Mouse (Mus musculus): Measurements from ENCODE around the gene Tubb5. TPM values are rescaled to one million over a fixed set of nuclear protein-coding genes. Genes with fewer than 3 reads are reported as not detected.
"Not testable (repeated sequence)": the region's sequence is repeated elsewhere in the genome, so short reads cannot be mapped to it uniquely, and the experiment has no call there.

The Tubb5 gene
- polyA plus RNA-seq, 1 experiment, result 320 TPM

DNA sequence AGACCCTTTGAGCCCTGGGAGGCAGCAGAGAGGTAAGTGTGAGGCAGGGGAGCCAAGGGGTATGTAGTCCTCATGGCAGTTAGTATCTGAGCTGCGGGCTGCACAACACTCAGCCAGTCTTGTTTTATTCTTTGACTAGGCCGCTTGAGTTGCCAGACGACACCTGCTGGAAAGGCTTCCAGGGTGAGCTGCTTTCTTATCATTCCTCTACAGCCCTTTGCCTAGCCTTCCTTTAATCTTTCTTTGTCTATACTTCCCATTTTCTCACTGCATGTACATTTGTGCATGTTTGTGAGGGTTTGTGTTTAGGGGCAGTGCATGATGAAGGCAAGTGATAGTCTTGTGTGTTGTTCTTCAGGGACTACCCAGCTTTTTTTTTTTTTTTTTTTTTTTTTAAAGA is 12.9 kb upstream of the Tubb5 start:
- H3K4me1 ChIP-seq (ENCODE audit: control insufficient read depth, insufficient read depth, low read length), result no peaks in the 10 kb centered on the region
- no peak overlapping the region for H3K4me3 ChIP-seq (replicated peaks; ENCODE audit: insufficient read depth, low read depth, low read length)
- H3K27ac ChIP-seq (ENCODE audit: insufficient read depth, low read length), result no peak overlapping the region
- 90% methylated on average over 3 of the region's 3 CpGs for WGBS
- DNase-seq, result no peak
- TF ChIP-seq CTCF (IDR thresholded peaks at IDR 0.05; ENCODE audit: borderline replicate concordance, insufficient read depth, low read depth, low read length) (no peak), POLR2A (IDR thresholded peaks at IDR 0.05; ENCODE audit: borderline replicate concordance, insufficient read depth, low read length) (no peak)
- no peaks in the 10 kb centered on the region for H3K27me3 ChIP-seq (ENCODE audit: control insufficient read depth, insufficient read depth, low read length)

DNA sequence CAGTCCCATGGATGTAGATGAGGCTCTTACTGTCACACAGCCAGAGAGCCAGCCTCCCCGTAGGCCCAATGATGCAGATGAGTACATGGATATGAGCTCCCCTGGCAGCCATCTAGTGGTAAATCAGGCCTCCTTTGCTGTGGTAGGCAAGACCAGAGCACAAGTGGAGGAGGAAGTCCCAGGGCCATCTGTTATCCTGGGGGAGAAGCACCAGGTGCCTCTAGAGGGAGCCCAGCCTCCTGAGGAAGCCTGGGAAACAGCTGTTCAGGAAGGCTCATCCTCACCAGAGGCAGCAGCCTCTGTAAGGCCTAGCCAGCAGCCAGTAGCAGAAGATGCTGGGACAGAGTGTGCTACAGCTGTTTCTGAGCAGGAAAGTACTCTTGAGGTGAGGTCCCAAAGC is 10.0 kb upstream of the Tubb5 start:
- H3K27me3 ChIP-seq (ENCODE audit: control insufficient read depth, insufficient read depth, low read length), result no peaks in the 10 kb centered on the region
- TF ChIP-seq POLR2A (IDR thresholded peaks at IDR 0.05; ENCODE audit: borderline replicate concordance, insufficient read depth, low read length) (no peak), CTCF (IDR thresholded peaks at IDR 0.05; ENCODE audit: borderline replicate concordance, insufficient read depth, low read depth, low read length) (no peak)
- WGBS, result 16% methylated on average over 1 of the region's 1 CpGs
- DNase-seq, result no peak
- H3K4me3 ChIP-seq (replicated peaks; ENCODE audit: insufficient read depth, low read depth, low read length), result no peak overlapping the region
- no peak overlapping the region for H3K27ac ChIP-seq (ENCODE audit: insufficient read depth, low read length)
- no peaks in the 10 kb centered on the region for H3K4me1 ChIP-seq (ENCODE audit: control insufficient read depth, insufficient read depth, low read length)

DNA sequence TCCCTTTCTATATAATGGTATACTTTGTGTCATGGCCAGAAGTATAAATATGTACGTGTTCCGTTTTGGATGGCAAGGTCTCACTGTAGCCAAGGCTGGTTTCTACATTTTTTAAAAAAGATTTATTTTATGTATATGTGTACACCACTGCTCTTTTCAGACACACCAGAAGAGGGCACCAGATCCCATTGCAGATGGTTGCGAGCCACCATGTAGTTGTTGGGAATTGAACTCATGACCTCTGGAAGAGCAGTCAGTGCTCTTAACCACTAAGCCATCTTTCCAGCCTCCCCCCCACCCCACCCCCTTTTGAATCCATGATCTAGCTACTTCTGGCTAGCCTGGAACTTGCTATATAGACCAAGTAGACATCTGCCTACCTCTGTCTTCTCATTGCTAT is 5.4 kb upstream of the Tubb5 start:
- TF ChIP-seq CTCF (IDR thresholded peaks at IDR 0.05; ENCODE audit: borderline replicate concordance, insufficient read depth, low read depth, low read length), result no peak
- TF ChIP-seq POLR2A (IDR thresholded peaks at IDR 0.05; ENCODE audit: borderline replicate concordance, insufficient read depth, low read length), result no peak
- Histone ChIP-seq H3K27ac (ENCODE audit: insufficient read depth, low read length) (no peak overlapping the region), H3K4me1 (ENCODE audit: control insufficient read depth, insufficient read depth, low read length) (no peaks in the 10 kb centered on the region), H3K4me3 (replicated peaks; ENCODE audit: insufficient read depth, low read depth, low read length) (no peak overlapping the region), H3K27me3 (ENCODE audit: control insufficient read depth, insufficient read depth, low read length) (no peaks in the 10 kb centered on the region)
- 97% methylated on average over 3 of the region's 3 CpGs for WGBS
- no peak for DNase-seq

DNA sequence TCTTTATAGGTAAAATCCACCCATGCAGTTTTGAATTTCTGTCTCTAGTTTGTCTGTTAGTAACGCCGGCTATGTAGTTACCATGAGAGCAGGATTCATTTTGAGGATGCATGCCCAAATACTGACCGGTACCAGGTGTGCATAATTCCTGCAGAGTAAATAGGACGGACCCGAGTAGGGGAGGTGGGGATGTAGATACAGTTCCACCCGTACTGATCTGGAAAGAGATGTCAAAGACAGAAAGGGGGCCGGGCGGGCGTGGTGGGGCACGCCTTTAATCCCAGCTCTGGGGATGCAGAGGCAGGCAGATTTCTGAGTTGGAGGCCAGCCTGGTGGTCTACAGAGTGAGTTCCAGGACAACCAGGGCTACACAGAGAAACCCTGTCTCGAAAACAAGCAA is 3.9 kb upstream of the Tubb5 start:
- H3K27ac ChIP-seq (ENCODE audit: insufficient read depth, low read length), result no peak overlapping the region
- H3K4me3 ChIP-seq (replicated peaks; ENCODE audit: insufficient read depth, low read depth, low read length), result peak overlapping the region; percentile 85
- TF ChIP-seq CTCF (IDR thresholded peaks at IDR 0.05; ENCODE audit: borderline replicate concordance, insufficient read depth, low read depth, low read length) (no peak), POLR2A (IDR thresholded peaks at IDR 0.05; ENCODE audit: borderline replicate concordance, insufficient read depth, low read length) (no peak)
- DNase-seq, result no peak
- no peaks in the 10 kb centered on the region for H3K4me1 ChIP-seq (ENCODE audit: control insufficient read depth, insufficient read depth, low read length)
- no peaks in the 10 kb centered on the region for H3K27me3 ChIP-seq (ENCODE audit: control insufficient read depth, insufficient read depth, low read length)
- 12% methylated on average over 11 of the region's 11 CpGs for WGBS

DNA sequence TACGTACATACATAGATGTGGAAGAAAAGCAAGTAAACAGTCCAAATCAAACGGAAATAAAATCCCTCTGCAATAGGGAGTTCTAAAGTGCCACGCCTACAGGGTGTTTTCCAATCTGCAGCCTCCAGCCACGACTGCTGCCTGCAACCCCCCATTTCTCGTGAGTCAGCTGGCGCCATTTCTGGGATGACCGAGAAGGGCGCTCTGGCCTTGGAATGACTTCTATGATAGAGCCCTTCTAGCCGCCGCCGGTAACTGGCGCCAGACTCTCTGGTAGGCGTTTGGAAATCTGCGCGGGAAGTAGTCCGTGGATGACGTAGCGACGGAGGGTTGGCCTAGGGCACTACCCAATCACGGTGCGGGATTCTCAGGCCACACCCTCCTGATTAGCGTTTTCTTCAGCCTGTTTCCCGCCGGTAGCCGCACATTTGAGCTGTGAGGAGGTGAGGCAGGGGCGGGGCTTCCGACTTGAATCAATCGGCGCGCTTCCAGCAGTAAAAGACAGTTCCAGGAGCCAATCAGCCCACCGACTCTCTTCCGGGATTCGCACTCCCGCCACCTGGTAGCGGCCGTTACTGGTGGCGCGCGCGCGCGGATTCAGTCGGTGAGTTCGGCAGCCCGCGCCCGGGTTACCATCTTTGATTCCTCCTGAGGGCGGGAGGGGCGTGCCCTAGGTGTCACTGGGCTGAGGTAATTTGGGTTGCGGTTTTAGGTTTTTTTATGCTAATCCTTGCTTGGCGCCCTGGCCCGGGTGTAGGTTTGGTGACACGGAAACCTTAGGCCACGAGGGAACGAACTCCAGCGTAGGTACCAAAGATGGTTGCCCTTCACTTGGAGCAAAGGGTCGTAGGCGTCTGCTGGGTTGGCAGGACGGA is 3.2 kb upstream of the Tubb5 start, which contains the start of gene Mdc1:
Gene Mdc1 (plus strand): TSS at position 440 of the 875 bp plus-strand sequence.
- under 1% methylated on average over 59 of the region's 59 CpGs for WGBS
- Histone ChIP-seq H3K4me3 (replicated peaks; ENCODE audit: insufficient read depth, low read depth, low read length) (peak within 1 kb of the TSS; percentile 85), H3K27ac (ENCODE audit: insufficient read depth, low read length) (peak within 1 kb of the TSS; percentile 60), H3K4me1 (ENCODE audit: control insufficient read depth, insufficient read depth, low read length) (peaks cover 3% of the 10 kb centered on the region; the same call in 1 of the 2 replicates), H3K27me3 (ENCODE audit: control insufficient read depth, insufficient read depth, low read length) (no peaks in the 10 kb centered on the region)
- peak; percentile 99 to 100 for DNase-seq
- TF ChIP-seq CTCF (IDR thresholded peaks at IDR 0.05; ENCODE audit: borderline replicate concordance, insufficient read depth, low read depth, low read length) (no peak), POLR2A (IDR thresholded peaks at IDR 0.05; ENCODE audit: borderline replicate concordance, insufficient read depth, low read length) (peak; percentile 69; the same call in 1 of the 2 replicates)

DNA sequence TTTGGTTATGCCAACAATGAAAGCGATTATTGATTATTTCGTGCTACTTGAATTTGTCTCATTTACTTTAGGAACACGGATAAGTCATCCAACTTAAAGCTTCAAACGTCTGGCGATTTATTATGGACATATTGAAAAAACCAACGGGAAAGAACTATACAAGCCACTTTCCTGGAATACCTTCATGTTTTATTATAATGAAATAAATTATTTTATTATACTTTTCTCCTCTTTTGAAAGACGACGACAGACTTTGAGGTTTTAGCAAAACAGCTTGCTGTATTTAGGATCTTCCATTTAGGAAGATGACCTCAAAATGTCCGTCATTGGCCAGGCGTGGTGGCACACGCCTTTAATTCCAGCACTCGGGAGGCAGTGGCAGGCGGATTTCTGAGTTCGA is 2.5 kb upstream of the Tubb5 start:
- TF ChIP-seq POLR2A (IDR thresholded peaks at IDR 0.05; ENCODE audit: borderline replicate concordance, insufficient read depth, low read length) (no peak), CTCF (IDR thresholded peaks at IDR 0.05; ENCODE audit: borderline replicate concordance, insufficient read depth, low read depth, low read length) (no peak)
- H3K27ac ChIP-seq (ENCODE audit: insufficient read depth, low read length), result peak overlapping the region; percentile 60; the same call in 1 of the 2 replicates
- DNase-seq, result peak in 1 of 2 experiments; percentile 37
- H3K27me3 ChIP-seq (ENCODE audit: control insufficient read depth, insufficient read depth, low read length), result no peaks in the 10 kb centered on the region
- peaks cover 5% of the 10 kb centered on the region; the same call in 1 of the 2 replicates for H3K4me1 ChIP-seq (ENCODE audit: control insufficient read depth, insufficient read depth, low read length)
- H3K4me3 ChIP-seq (replicated peaks; ENCODE audit: insufficient read depth, low read depth, low read length), result peak overlapping the region; percentile 51
- 46% methylated on average over 14 of the region's 14 CpGs for WGBS

DNA sequence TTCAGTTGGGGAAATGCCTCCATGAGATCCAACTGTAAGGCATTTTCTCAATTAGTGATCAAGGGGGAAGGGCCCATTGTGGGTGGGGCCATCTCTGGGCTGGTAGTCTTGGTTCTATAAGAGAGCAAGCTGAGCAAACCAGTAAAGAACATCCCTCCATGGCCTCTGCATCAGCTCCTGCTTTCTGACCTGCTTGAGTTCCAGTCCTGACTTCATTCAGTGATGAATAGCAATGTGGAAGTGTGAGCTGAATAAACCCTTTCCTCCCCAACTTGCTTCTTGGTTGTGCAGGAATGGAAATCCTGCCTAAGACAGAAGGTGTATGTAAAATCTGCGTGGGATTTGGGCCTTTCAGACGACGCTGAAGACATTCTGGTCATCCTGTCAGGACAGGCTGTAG is 896 bp upstream of the Tubb5 start:
- not testable (repeated sequence) for H3K4me1 ChIP-seq (ENCODE audit: control insufficient read depth, insufficient read depth, low read length); H3K27me3 ChIP-seq (ENCODE audit: control insufficient read depth, insufficient read depth, low read length); DNase-seq; H3K4me3 ChIP-seq (replicated peaks; ENCODE audit: insufficient read depth, low read depth, low read length); H3K27ac ChIP-seq (ENCODE audit: insufficient read depth, low read length)
- 64% methylated on average over 3 of the region's 3 CpGs for WGBS

DNA sequence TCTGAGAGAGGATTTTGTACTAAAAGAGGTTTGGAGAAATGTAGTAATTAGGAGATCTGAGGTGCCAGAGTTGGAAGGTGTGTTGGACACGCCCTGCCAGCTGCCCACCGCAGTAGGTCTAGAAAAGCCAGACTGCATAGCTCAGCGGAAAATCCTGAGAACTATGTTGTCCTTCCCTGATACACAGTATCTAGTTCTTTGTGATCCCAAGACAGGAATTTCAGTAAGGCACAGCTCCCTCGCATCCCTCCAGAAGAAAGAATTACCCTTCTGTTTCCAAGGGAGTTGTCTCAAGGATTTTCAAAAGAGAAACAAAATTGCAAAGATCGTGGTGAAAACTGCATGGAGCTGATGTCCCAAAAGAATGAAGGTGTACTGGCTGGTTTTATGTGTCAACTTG is 464 bp upstream of the Tubb5 start:
- Histone ChIP-seq H3K4me1 (ENCODE audit: control insufficient read depth, insufficient read depth, low read length) (peaks cover 7% of the 10 kb centered on the region; the same call in 1 of the 2 replicates), H3K27ac (ENCODE audit: insufficient read depth, low read length) (no peak overlapping the region), H3K27me3 (ENCODE audit: control insufficient read depth, insufficient read depth, low read length) (no peaks in the 10 kb centered on the region), H3K4me3 (replicated peaks; ENCODE audit: insufficient read depth, low read depth, low read length) (no peak overlapping the region)
- no peak for TF ChIP-seq POLR2A (IDR thresholded peaks at IDR 0.05; ENCODE audit: borderline replicate concordance, insufficient read depth, low read length)
- TF ChIP-seq CTCF (IDR thresholded peaks at IDR 0.05; ENCODE audit: borderline replicate concordance, insufficient read depth, low read depth, low read length), result no peak
- peak in 1 of 2 experiments; percentile 33 for DNase-seq
- WGBS, result 9% methylated on average over 5 of the region's 5 CpGs
